Mouse (Mus musculus) spleen, adult 2 months (tissue): ENCODE measurements at regions not wholly inside any gene's neighbourhood (a gene's known extent, or its start where the extent isn't known, plus 50 kb on each side); places are given as distances from the start of the nearest gene placed in this dataset.

Experiments
- CTCF ChIP-seq: fragments of 200-500 bp; IDR thresholded peaks from 2 replicates; pipeline ENCODE4 v1.5.1; 2011; ENCODE audit warnings: mild to moderate bottlenecking, inconsistent platforms; ENCODE audit not compliant: insufficient read depth, insufficient read length, insufficient replicate concordance; ENCODE audit errors: extremely low read depth
- POLR2A ChIP-seq: fragments of 200-500 bp; IDR thresholded peaks from 2 replicates; pipeline ENCODE4 v1.6.1; 2011; ENCODE audit warnings: low read depth, low read length, inconsistent platforms

- TF ChIP-seq CTCF (no peak), POLR2A (no peak)
Observed at GRCm38 (mm10) chr12:70728407-70728806, 96.9 kb upstream of the Frmd6 start.
